Mouse (Mus musculus) spleen, postnatal 36 days (tissue): ENCODE results near the gene Olfr954.

Source experiments
- DNase-seq, 2 experiments: peaks; one replicate each; pipeline ENCODE4 v3.0.0; 2022; ENCODE audit warnings: low spot score in 2 of 2, mixed read lengths in 1 of 2

Olfr954 gene

GRCm38 (mm10) chr9:39456401-39456800, at the start of gene Olfr954:
Gene Olfr954, plus strand, starts transcription at chr9:39456701.
- no peak for DNase-seq

- DNase-seq: no peak
Observed at GRCm38 (mm10) chr9:39427048-39427447, 29.5 kb upstream of the Olfr954 start, which contains the start of gene Olfr952. Gene Olfr952, minus strand, starts transcription at chr9:39427148.

- DNase-seq: no peak
Observed at GRCm38 (mm10) chr9:39471844-39472243, 15.3 kb downstream of the Olfr954 start, which contains the start of gene Olfr955. Gene Olfr955, minus strand, starts transcription at chr9:39471944.

- DNase-seq: no peak
Observed at GRCm38 (mm10) chr9:39493895-39494294, 37.4 kb downstream of the Olfr954 start, which contains the start of gene Olfr44. Gene Olfr44, minus strand, starts transcription at chr9:39493995.

- no peak for DNase-seq
Observed at GRCm38 (mm10) chr9:39508998-39509397, 52.5 kb downstream of the Olfr954 start.

GRCm38 (mm10) chr9:39509412-39509811, 52.9 kb downstream of the Olfr954 start:
- DNase-seq: no peak
